Mouse (Mus musculus) erythroblast, embryonic 14.5 days (primary cell): ENCODE data around the gene Pspn.

ENCODE experiments used
- GATA1 ChIP-seq: IDR thresholded peaks from 2 replicates; pipeline ENCODE4 v1.6.1; 2012; ENCODE audit warnings: low read length, inconsistent platforms, mixed read lengths
- TAL1 ChIP-seq: IDR thresholded peaks from 3 replicates; pipeline ENCODE4 v1.6.1; 2012; ENCODE audit warnings: low read length, inconsistent platforms, mixed read lengths

DNA sequence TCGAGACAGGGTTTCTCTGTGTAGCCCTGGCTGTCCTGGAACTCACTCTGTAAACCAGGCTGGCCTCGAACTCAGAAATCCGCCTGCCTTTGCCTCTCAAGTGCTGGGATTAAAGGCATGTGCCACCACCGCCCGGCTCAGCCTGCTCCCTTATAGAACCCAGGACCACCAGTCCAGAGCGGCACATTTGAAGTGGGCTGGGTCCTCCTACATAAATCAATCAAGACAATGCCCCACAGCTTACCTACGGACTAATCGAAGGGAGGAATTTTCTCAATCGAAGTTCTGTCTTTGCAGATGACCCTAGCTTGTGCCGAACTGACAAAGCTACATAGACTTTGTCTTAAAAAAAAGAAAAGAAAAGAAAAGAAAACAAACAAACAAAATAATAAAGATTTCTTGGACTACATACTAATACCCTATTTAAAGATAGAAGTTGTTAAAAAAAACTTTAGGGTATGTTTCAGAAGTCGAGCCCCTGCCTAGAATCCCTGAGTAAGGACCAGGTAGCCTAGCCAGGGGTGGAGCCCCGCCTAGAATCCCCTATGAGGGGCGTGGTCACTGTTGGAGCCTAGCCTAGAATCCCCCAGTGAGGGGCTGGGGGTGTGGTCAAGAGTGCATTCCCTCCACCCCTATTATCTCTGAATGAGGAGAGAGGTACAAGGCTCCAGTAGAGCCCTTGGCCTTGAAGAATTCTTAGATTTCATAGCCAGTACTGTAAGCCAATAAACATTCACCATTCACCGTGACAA is 25.7 kb downstream of the Pspn start:
- TF ChIP-seq GATA1 (no peak), TAL1 (no peak)
